Mouse (Mus musculus) heart, adult 2 months (tissue): ENCODE results near the gene Khnyn.
A peak's percentile ranks its signal among the peaks of the same experiment; 100 is the strongest.

Experiments used
- CTCF ChIP-seq: fragments of 200-600 bp; IDR thresholded peaks from 2 replicates; pipeline ENCODE4 v1.8.1; 2022; ENCODE audit warnings: antibody characterized with exemption, mild to moderate bottlenecking, moderate library complexity
- POLR2A ChIP-seq: fragments of 200-500 bp; IDR thresholded peaks from 2 replicates; pipeline ENCODE4 v1.6.1; 2011; ENCODE audit warnings: mild to moderate bottlenecking, low read depth, low read length, control low read depth; ENCODE audit not compliant: insufficient read depth

GRCm38 (mm10) chr14:55885791-55886271 lies 1.1 kb downstream of the Khnyn start:
- peak; percentile 65; the same call in 1 of the 2 replicates for TF ChIP-seq POLR2A
- no peak for TF ChIP-seq CTCF
